In genomic region chr7:98071620-98072019, GRCm38 (mm10) we compare ENCODE assay signal across 8 mouse cellular contexts. TPM values are rescaled to one million over a fixed set of nuclear protein-coding genes. Genes with fewer than 3 reads are reported as not detected.
A peak's percentile ranks its signal among the peaks of the same experiment; 100 is the strongest.
DNase-seq lines count a peak whose midpoint lies in the region; ATAC-seq lines count a peak whose summit lies in the region.

No protein-coding gene starts in this region.

- no peaks in the 10 kb centered on the region for H3K27me3 ChIP-seq in kidney, embryonic 15.5 days
- no peaks in the 10 kb centered on the region for H3K27me3 ChIP-seq in splenic B cell, adult 2 months (ENCODE audit: control insufficient read depth, insufficient read depth, low read length, poor library complexity, severe bottlenecking)

- 34% methylated on average over 5 of the region's 5 CpGs for WGBS in kidney, embryonic 15.5 days

- H3K36me3 ChIP-seq in kidney, embryonic 15.5 days, result 0 out of 2 replicates have a peak, but pooled peaks cover 10% of the 10 kb centered on the region
- H3K36me3 ChIP-seq in splenic B cell, adult 2 months (ENCODE audit: control insufficient read depth, insufficient read depth, low read length, poor library complexity, severe bottlenecking), result peaks cover 5% of the 10 kb centered on the region

- H3K9ac ChIP-seq in kidney, embryonic 15.5 days, result no peak overlapping the region

- no peaks in the 10 kb centered on the region for H3K9me3 ChIP-seq in kidney, embryonic 15.5 days (replicated peaks)

- no peak overlapping the region for H3K4me3 ChIP-seq in kidney, embryonic 15.5 days (replicated peaks)

- peak; percentile 86 for ATAC-seq in granulocyte monocyte progenitor cell, adult 5-6 weeks (replicated peaks; ENCODE audit: poor library complexity, severe bottlenecking)
- 0 out of 2 replicates have a peak, but pooled peaks have one; percentile 16 for ATAC-seq in kidney, embryonic 15.5 days (replicated peaks; ENCODE audit: low FRiP score)
- peak; percentile 79 for ATAC-seq in monocyte, adult 5-6 weeks (replicated peaks; ENCODE audit: insufficient number of reproducible peaks, low FRiP score, low TSS enrichment, poor library complexity, severe bottlenecking)

- no peak overlapping the region for H3K4me2 ChIP-seq in kidney, embryonic 15.5 days

- no peak overlapping the region for H3K27ac ChIP-seq in kidney, embryonic 15.5 days

- H3K4me1 ChIP-seq in kidney, embryonic 15.5 days, result no peaks in the 10 kb centered on the region

- DNase-seq in 3134 (ENCODE audit: extremely low read depth, insufficient read length, low spot score) (peak; percentile 27), liver (peak; percentile 87)
- peak; percentile 83 for DNase-seq in adrenal gland, adult 2 months
- peak; percentile 92 for DNase-seq in embryo, embryonic 11 days
- DNase-seq in splenic B cell, adult 2 months (ENCODE audit: low read depth, low spot score), result peak; percentile 90

RNA-seq across cellular contexts. Expression of gene Myo7a, which starts 47.7 kb away (rescaled TPM):
- 100 to 1,000 TPM; 140 to 146 TPM for total RNA-seq in adrenal gland, adult 2 months (2021)
- 136 and 180 TPM in 2 replicates for polyA plus RNA-seq in adrenal gland, adult 2 months (2012; rRNA removed)
- 34.8 and 43.7 TPM in 2 replicates for total RNA-seq in granulocyte monocyte progenitor cell, adult 5-6 weeks (2014; fragmentation: Nextera tagmentation)
- total RNA-seq in granulocyte monocyte progenitor cell, adult 5-6 weeks (2017), result 22.0 and 26.2 TPM in 2 replicates
- polyA plus RNA-seq in kidney, embryonic 15.5 days (2015; fragmentation: Nextera tagmentation; extraction: Ambion mirVana), result 14.4 and 15.4 TPM in 2 replicates
- 11.8 to 14.7 TPM (median 13.1 TPM) in 3 replicates for total RNA-seq in monocyte, adult 5-6 weeks (2017)

Comparison
In these comparisons a context has a peak if more than half of its experiments do, and no peak if none do; other contexts are left out.
1. DNase-seq: peak in every context shown above with its lines; median percentile 92 in embryo, embryonic 11 days; 90 in splenic B cell, adult 2 months; 87 in liver; 83 in adrenal gland, adult 2 months; 27 in 3134.
2. ATAC-seq: peak in every context shown above with its lines; median percentile 86 in granulocyte monocyte progenitor cell, adult 5-6 weeks; 79 in monocyte, adult 5-6 weeks; 16 in kidney, embryonic 15.5 days.